Mouse (Mus musculus): Measurements from ENCODE around the gene Slc17a2. TPM values are rescaled to one million over a fixed set of nuclear protein-coding genes. Genes with fewer than 3 reads are reported as not detected.

The Slc17a2 gene
- polyA plus RNA-seq, 1 experiment from 2014 or later, result 0.26 TPM

Other genes with a start within 250 kb of the Slc17a2 start
- 3.5 and 5.6 TPM in 2 replicates for gene Hist1h3e, start 244.6 kb upstream of the Slc17a2 start, polyA plus RNA-seq (2014; fragmentation: Nextera tagmentation; extraction: Ambion mirVana)
- gene Hist1h2ae, start 235.8 kb upstream of the Slc17a2 start, polyA plus RNA-seq (2014; fragmentation: Nextera tagmentation; extraction: Ambion mirVana), result 61.3 and 62.9 TPM in 2 replicates
- gene Hist1h2bg, start 235.6 kb upstream of the Slc17a2 start, polyA plus RNA-seq (2014; fragmentation: Nextera tagmentation; extraction: Ambion mirVana), result 5.7 and 6.3 TPM in 2 replicates
- 1.8 TPM in 2 replicates for gene Hist1h2bf, start 232.8 kb upstream of the Slc17a2 start, polyA plus RNA-seq (2014; fragmentation: Nextera tagmentation; extraction: Ambion mirVana)
- 0.84 and 0.92 TPM in 2 replicates for gene Hist1h2ad, start 232.6 kb upstream of the Slc17a2 start, polyA plus RNA-seq (2014; fragmentation: Nextera tagmentation; extraction: Ambion mirVana)
- gene Hist1h3d, start 231.2 kb upstream of the Slc17a2 start, polyA plus RNA-seq (2014; fragmentation: Nextera tagmentation; extraction: Ambion mirVana), result 7.7 and 8.5 TPM in 2 replicates
- gene Hist1h4d, start 225.4 kb upstream of the Slc17a2 start, polyA plus RNA-seq (2014; fragmentation: Nextera tagmentation; extraction: Ambion mirVana), result 92.8 and 99.3 TPM in 2 replicates
- 4.4 TPM in 2 replicates for gene Hist1h2be, start 185.9 kb upstream of the Slc17a2 start, polyA plus RNA-seq (2014; fragmentation: Nextera tagmentation; extraction: Ambion mirVana)
- gene Hist1h1e, start 184.4 kb upstream of the Slc17a2 start, polyA plus RNA-seq (2014; fragmentation: Nextera tagmentation; extraction: Ambion mirVana), result 17.5 and 21.2 TPM in 2 replicates
- 0.79 and 1.5 TPM in 2 replicates for gene Hist1h2ac, start 123.0 kb upstream of the Slc17a2 start, polyA plus RNA-seq (2014; fragmentation: Nextera tagmentation; extraction: Ambion mirVana)
- gene Hist1h2bc, start 122.8 kb upstream of the Slc17a2 start, polyA plus RNA-seq (2014; fragmentation: Nextera tagmentation; extraction: Ambion mirVana), result 31.9 and 35.7 TPM in 2 replicates
- not detected in 2 replicates for gene Hist1h1t, start 111.2 kb upstream of the Slc17a2 start, polyA plus RNA-seq (2014; fragmentation: Nextera tagmentation; extraction: Ambion mirVana)
- 5.1 and 5.2 TPM in 2 replicates for gene Hist1h4c, start 108.5 kb upstream of the Slc17a2 start, polyA plus RNA-seq (2014; fragmentation: Nextera tagmentation; extraction: Ambion mirVana)
- gene Hfe, start 96.1 kb upstream of the Slc17a2 start, polyA plus RNA-seq (2014; fragmentation: Nextera tagmentation; extraction: Ambion mirVana), result 6.1 and 7.2 TPM in 2 replicates
- 24.2 and 25.8 TPM in 2 replicates for gene Hist1h1c, start 68.2 kb upstream of the Slc17a2 start, polyA plus RNA-seq (2014; fragmentation: Nextera tagmentation; extraction: Ambion mirVana)
- 6.1 and 6.7 TPM in 2 replicates for gene Hist1h3c, start 61.4 kb upstream of the Slc17a2 start, polyA plus RNA-seq (2014; fragmentation: Nextera tagmentation; extraction: Ambion mirVana)
- 3.1 and 4.6 TPM in 2 replicates for gene Hist1h2bb, start 60.3 kb upstream of the Slc17a2 start, polyA plus RNA-seq (2014; fragmentation: Nextera tagmentation; extraction: Ambion mirVana)
- gene Hist1h2ab, start 55.9 kb upstream of the Slc17a2 start, polyA plus RNA-seq (2014; fragmentation: Nextera tagmentation; extraction: Ambion mirVana), result 38.5 and 42.1 TPM in 2 replicates
- gene Hist1h3b, start 54.7 kb upstream of the Slc17a2 start, polyA plus RNA-seq (2014; fragmentation: Nextera tagmentation; extraction: Ambion mirVana), result 5.5 and 8.3 TPM in 2 replicates
- 4.0 TPM in 2 replicates for gene Hist1h4b, start 50.0 kb upstream of the Slc17a2 start, polyA plus RNA-seq (2014; fragmentation: Nextera tagmentation; extraction: Ambion mirVana)
- gene Hist1h4a, start 45.8 kb upstream of the Slc17a2 start, polyA plus RNA-seq (2014; fragmentation: Nextera tagmentation; extraction: Ambion mirVana), result 0.57 TPM in 1 of 2 replicates, not detected in the other
- 4.2 and 8.8 TPM in 2 replicates for gene Hist1h3a, start 44.6 kb upstream of the Slc17a2 start, polyA plus RNA-seq (2014; fragmentation: Nextera tagmentation; extraction: Ambion mirVana)
- 2.8 and 3.9 TPM in 2 replicates for gene Hist1h1a, start 43.3 kb upstream of the Slc17a2 start, polyA plus RNA-seq (2014; fragmentation: Nextera tagmentation; extraction: Ambion mirVana)
- not detected in 2 replicates for gene Trim38, start 37.1 kb upstream of the Slc17a2 start, polyA plus RNA-seq (2014; fragmentation: Nextera tagmentation; extraction: Ambion mirVana)
- 0.36 and 0.43 TPM in 2 replicates for gene Slc17a3, start 32.4 kb downstream of the Slc17a2 start, polyA plus RNA-seq (2014; fragmentation: Nextera tagmentation; extraction: Ambion mirVana)
- gene Slc17a1, start 60.8 kb downstream of the Slc17a2 start, polyA plus RNA-seq (2014; fragmentation: Nextera tagmentation; extraction: Ambion mirVana), result not detected in 2 replicates
- gene Slc17a4, start 108.0 kb downstream of the Slc17a2 start, polyA plus RNA-seq (2014; fragmentation: Nextera tagmentation; extraction: Ambion mirVana), result 0.06 TPM in 1 of 2 replicates, not detected in the other
- not detected in 2 replicates for gene Hist1h2ba, start 127.2 kb downstream of the Slc17a2 start, polyA plus RNA-seq (2014; fragmentation: Nextera tagmentation; extraction: Ambion mirVana)
- gene Hist1h2aa, start 127.5 kb downstream of the Slc17a2 start, polyA plus RNA-seq (2014; fragmentation: Nextera tagmentation; extraction: Ambion mirVana), result not detected in 2 replicates
- gene Scgn, start 184.2 kb downstream of the Slc17a2 start, polyA plus RNA-seq (2014; fragmentation: Nextera tagmentation; extraction: Ambion mirVana), result 0.21 TPM in 1 of 2 replicates, not detected in the other